Mouse (Mus musculus): Measurements from ENCODE around the gene Tnik.

Gene Tnik

DNA sequence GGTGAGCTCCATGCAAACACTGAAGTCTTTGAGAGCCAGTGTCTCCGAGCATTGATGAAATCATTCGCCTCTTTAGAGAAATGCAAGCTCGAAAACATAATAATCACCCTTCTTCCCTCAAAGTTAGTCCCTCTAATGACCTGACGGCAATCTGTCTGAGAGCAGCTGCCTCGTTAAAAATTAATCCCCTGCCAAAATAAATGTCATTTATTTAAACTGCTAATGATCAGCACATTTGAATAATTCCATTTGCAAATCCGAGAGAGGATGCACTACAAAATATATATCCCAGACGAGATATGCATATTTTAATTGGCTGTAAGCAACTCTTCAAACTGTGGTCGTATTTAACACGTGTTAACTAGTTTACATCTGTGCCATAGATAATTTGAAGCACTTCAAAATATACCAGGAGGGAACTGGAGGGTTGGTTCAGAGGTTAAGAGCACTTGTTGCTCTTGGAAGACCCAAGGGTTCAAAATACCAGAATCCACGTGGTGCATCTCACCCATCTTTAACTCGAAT, 281.4 kb downstream of the Tnik start:
- DNase-seq (ENCODE audit: low read depth, low spot score), result no peak

DNA sequence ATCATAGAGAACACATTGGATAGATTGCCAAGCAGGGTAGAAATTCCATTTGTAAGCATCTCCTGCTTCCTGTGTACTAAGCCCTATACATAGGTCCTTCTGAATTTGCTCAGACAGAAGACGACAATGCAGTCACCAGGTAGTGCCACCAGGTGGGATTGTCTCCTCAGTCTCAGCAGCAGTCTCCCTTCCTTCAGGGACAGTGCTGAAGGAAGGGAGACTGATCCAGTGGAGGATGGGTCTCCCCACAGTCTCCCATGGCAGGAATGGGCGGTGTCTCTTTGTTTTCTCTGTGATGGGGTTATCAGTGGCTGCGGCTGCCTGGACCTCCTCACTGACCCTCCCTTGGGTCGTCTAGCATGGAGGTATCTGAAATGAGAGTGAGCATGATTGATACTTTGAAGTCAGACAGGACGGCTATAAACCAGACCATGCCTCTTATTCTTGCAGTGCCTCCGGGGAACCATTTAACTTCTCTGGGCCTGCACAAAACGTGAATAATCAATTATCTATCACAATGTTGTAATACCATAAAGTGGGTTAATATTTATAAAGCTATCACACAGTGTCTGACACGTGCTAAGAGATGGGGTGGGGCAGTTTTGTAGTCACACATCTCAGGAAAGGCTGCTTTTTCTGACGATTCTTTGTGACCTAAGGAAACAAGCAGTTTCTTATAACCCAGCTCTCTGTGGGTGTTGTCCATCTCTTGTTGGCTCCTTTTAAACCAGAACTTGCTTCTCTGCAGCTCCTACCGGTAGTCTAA, 285.1 kb downstream of the Tnik start:
- no peak for DNase-seq (ENCODE audit: low read depth, low spot score)

DNA sequence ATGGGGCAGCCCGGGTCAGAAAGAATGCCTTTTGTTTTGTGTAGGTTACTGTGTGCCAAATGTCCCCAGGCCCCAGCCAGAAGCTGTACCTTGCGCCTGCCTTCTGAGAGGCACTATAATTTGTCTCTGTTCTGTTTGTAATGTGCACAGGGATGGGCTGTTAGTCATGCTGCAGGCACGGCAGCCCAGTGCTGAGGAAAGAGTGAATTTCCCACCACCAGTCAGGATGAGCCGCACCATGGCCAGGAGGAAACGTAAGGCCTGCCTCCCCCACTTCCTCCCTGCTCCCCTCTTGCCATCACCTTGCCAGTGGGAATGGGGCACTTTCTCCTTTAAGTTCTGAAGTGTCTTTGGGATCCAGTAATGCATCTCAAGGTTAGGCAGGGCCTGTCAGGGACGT, 286.4 kb downstream of the Tnik start:
- no peak for DNase-seq (ENCODE audit: low read depth, low spot score)

GRCm38 (mm10) chr3:28550497-28551093, 287.6 kb downstream of the Tnik start:
- DNase-seq (ENCODE audit: low read depth, low spot score), result no peak

- DNase-seq (ENCODE audit: low read depth, low spot score), result no peak
Observed at GRCm38 (mm10) chr3:28551756-28552155, 288.7 kb downstream of the Tnik start.

DNA sequence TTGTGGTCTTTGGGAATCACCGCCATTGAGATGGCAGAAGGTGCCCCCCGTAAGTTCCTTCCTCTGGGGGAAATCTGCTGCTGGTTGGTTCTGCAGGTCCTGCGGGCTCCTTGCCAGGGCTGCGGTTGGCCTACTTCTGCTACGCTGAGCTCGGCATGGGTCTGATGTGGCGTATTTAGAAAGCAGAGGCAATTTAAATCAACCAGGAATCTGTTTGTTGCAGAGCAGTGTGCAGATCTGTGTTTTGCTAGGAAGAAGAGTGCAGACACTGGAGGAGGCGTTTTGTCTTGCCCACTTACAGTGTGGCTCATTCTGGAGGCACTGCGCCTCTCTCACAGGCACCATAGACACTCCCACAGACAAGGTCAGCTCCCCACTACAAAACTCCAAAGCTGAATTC, 291.9 kb downstream of the Tnik start:
- no peak for DNase-seq (ENCODE audit: low read depth, low spot score)

GRCm38 (mm10) chr3:28555795-28556570, 293.0 kb downstream of the Tnik start:
- DNase-seq (ENCODE audit: low read depth, low spot score), result no peak

DNA sequence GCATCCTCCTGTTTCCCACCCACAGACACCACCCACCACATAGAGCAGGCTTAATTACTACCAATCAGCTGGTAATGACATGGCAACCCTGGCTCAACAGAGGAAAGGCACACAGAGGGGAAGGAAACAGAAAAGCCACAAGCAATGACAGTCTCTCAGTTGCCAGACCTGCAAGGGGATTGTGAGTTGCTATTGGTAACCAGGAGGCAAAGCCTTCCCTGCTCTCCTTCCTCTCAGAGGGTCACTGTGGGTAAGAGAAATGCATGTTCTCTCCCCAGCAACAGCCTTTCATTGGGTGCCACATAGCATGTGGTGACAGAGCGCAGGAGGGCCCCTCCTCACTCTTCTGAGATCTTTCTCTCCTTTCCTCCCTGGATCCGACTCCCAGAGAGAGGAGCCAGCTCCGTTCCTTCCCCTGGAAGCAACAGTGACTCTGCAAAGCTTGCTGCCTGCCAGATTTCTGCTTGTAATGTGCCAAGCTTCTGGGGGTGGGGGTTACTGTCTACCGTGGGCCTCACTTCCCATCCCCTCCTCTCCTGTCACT, 295.4 kb downstream of the Tnik start:
- DNase-seq (ENCODE audit: low read depth, low spot score), result no peak

DNA sequence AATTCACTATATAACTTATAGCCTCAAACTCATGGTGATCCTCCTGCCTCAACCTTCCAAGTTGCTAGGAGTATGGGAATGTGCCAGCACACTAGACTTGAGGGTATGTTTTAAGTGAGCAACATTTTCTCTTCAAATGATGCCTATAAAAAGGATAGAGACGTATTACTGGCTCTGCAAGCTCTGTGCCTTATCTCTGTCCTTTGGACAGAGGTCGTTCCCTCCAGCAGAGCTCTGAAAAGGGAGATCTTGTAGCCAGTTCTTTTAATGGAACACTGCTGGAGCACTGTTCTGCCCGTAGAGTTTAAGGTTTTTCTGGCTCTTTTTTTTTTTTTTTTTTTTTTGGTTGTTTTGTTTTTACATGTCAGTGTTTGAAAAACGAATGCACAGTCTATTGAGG, 298.4 kb downstream of the Tnik start:
- no peak for DNase-seq (ENCODE audit: low read depth, low spot score)

- DNase-seq (ENCODE audit: low read depth, low spot score), result peak; percentile 72
Observed at GRCm38 (mm10) chr3:28562612-28563332, 299.8 kb downstream of the Tnik start.

DNA sequence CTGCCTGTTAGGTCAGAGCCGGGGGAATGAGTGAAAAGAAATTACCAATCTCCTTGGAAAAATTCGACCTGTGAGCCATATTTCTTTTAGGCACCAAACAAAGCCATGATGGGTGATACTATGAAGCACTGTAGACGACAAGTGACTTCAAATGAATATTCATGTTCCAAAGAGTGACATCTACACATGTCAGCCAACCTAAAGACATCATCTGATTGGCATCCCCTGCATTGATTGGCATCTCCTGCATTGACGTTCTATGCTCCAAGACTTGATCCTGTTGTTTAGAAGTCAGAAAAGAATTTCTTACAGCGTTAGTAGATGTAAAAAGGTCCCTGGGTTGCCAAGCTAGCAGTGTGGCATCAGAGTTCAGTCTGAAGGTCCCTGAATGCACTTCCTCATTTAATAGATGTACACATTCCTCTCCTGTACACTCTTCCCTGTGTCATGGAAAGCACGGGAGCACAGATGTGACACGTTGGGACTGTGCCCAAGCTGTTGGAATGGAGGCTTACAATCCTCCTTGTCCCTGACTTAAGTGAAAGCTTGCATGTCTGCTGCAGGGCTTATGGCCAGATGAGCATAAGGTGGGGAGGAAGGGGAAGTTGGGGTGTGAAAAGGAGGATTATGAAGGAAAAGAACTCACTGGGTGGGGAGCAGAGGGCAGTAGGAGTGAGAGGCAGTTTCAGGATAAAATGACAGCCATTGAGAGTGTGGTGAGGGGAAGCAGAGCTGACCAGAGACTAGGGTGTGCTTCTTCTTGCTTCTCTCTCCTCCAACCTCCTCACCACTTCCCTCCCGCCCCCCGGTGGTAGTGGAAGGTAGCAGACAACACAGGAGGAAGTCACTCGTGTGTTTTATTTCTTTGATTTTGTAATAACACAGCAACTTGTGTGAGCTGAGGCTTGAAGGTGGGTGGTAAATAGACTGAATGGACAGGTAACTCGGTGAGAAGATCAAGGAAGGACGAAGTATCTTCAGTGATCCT, 301.6 kb downstream of the Tnik start:
- DNase-seq (ENCODE audit: low read depth, low spot score), result peak; percentile 37

DNA sequence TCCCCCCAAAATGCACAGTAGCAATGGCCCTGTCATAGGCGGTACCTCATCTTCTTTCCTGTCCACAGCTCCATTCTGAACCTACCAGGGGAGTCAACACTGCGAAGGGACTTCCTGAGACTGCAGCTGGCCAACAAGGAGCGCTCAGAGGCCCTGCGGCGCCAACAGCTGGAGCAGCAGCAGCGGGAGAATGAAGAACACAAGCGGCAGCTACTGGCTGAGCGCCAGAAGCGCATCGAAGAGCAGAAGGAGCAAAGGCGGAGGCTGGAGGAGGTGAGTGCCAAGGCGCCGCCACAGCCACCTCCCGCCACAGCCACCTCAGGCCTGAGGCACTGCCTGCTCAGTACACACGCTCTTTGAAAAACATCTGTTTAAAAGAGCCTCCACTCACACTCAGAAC, 314.3 kb downstream of the Tnik start:
- peak; percentile 64 for DNase-seq (ENCODE audit: low read depth, low spot score)

GRCm38 (mm10) chr3:28578950-28579615, 316.1 kb downstream of the Tnik start:
- no peak for DNase-seq (ENCODE audit: low read depth, low spot score)

DNA sequence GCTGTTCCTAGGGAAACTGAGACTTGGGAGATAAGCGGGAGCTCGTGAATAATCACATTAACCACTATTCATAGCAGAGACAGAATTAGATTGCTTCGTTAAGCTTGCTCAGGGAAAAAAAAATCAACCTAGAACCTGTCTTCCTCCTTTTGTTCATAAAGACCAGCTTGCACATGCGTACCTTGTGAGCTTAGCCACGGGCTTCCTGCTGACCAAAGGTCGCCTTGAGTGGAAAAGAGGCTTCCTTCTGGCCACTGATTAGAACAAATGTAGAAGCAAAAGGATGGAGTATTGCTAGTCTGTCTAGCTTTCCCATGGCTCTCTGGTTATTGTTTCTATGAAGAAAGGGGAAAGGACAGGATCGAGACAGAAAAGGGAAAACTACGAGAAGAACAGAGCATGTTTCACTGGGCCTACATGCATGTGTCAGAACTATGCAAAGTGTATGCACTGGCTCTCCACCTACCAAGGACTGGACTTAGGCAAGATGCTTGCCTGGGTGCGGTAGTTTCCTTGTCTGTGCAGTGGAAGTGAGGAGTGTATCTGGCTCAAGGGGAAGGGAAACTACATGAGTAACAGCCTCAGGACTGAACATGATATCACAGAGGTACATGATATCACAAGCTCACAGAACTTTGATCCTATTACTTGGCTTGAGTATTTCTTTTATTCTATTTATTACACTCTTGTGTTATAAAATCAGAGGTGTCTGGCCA, 322.9 kb downstream of the Tnik start:
- no peak for DNase-seq (ENCODE audit: low read depth, low spot score)

GRCm38 (mm10) chr3:28587808-28588207, 324.8 kb downstream of the Tnik start:
- DNase-seq (ENCODE audit: low read depth, low spot score), result no peak

DNA sequence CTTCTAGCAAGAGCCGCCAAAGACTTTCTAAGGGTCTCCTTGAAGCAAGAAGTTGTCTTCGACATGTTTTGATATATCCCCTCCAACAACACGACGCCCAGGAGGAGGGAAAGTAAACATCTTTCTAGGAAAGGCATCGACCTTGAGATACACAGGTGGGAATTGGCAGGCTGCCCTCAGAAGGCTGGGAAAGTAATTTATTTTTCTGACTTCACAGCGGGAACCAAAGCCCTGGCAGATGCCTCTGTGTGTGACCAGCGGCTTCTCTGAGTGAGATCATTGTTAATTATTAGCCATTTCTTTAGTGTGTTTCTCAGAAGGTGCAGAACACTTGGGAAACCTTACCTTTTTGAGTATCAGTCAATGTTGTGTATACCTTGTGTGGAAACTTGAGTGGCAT, 328.3 kb downstream of the Tnik start:
- no peak for DNase-seq (ENCODE audit: low read depth, low spot score)

GRCm38 (mm10) chr3:28593922-28594321, 330.9 kb downstream of the Tnik start:
- DNase-seq (ENCODE audit: low read depth, low spot score), result no peak

DNA sequence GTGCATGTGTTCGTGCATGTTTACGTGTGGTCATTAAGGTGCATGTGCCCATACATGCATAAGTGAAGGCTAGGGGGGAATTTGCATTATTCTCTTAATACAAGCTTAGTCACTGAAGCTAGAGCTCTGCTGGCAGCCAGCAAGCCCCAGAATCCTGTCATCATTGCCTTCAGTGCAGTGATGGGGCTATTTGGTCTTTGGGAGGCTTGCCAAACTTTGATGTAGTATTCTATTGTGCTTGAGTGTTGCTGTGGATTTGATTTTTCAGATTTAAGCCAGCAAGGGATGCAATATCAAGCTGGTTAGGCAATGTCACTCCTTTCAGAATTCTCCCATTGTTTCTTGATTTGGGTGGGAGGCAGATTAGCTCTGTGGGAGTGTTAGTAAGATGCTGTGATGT, 336.5 kb downstream of the Tnik start:
- no peak for DNase-seq (ENCODE audit: low read depth, low spot score)

- no peak for DNase-seq (ENCODE audit: low read depth, low spot score)
Observed at GRCm38 (mm10) chr3:28606741-28607140, 343.7 kb downstream of the Tnik start.
